Mouse (Mus musculus): ENCODE data around the gene Kel. TPM values are rescaled to one million over a fixed set of nuclear protein-coding genes. Genes with fewer than 3 reads are reported as not detected.

Gene Kel
- 7.4 and 11.1 TPM in 2 replicates for polyA plus RNA-seq (2016; fragmentation: Nextera tagmentation; extraction: Ambion mirVana)

DNA sequence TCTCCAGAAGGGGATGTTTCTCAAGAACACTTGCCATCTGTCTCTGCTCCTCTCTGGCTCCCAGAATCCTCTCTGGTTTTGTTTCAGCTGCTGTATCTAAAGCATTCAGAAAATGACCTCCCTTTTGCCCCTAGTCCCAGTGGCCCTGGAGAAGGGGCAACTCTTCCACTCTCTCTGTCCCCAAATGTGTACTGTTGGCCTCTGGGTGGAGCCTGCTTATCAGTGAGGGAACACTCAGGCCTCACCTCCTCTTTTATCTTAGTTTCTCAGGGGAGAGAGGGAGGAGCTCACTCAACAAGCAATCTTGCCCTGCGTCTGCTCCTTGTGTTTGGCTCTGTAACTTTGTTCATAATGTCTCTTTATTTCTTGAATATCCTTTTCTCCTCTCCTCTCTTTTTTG lies at the start of gene Kel:
Kel (minus strand) TSS at position 217 of the 400 bp plus-strand sequence.
- Histone ChIP-seq H3K4me1 (no peaks in the 10 kb centered on the region), H3K4me2 (replicated peaks) (no peak within 1 kb of the TSS), H3K27ac (no peak within 1 kb of the TSS), H3K9me3 (no peaks in the 10 kb centered on the region), H3K36me3 (no peaks in the 10 kb centered on the region), H3K4me3 (no peak within 1 kb of the TSS), H3K27me3 (no peaks in the 10 kb centered on the region), H3K9ac (no peak within 1 kb of the TSS)
- no peak for ATAC-seq (ENCODE audit: insufficient number of reproducible peaks, insufficient read depth, low FRiP score, low TSS enrichment)
- 48% methylated on average over 1 of the region's 1 CpGs for WGBS

DNA sequence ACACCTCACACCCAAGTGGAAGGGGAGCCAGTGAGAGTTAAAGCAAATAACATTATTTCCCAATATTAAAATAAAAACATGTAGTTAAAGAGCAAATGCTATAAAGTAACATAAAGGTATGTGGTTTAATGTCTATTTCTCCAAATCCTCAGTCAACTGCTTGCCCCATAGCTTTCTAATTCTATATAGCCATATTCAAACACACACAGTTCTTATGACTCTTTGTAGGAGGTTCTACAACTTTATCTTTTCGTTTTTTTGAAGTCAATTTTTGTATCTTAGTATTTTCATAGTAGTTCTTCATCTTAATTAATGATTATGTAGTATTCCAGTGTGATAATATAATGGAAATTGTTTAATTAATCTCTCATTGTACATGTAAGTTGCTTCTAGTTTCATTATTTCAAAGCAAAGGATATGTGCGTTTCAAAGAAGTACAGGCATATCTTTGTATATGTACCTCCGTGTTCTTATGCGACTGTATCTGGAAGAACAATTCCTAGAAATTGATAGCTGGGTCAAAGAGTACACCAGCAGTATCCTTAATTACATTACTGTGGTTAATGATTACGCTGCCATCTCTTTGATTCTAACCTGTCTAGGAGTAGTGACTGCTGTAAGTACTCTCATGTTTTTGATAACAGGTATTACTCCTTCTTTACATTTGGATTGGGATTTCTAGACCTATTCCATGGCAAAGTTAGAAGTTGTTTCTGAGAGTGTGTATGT lies 40.7 kb upstream of the Kel start:
- no peak for ATAC-seq (ENCODE audit: insufficient number of reproducible peaks, insufficient read depth, low FRiP score, low TSS enrichment)

DNA sequence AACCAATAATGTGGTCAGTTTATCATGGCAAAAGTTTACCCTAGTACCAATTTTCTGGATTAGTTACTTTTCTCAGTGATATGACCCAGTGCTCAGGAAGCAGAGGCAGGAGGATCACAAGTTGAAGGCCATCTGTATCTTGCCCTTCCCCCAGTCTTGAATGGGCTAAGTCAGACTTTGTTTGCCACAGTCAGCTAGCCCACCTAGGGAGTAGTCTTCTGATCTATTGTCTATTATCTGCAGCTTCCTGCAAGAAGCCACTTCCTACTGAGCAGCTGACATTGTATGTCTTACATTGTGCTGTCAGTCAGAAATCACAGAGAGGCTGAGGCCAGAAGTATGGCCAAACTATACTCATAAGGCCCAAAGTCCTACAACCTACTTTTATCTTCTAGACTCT lies 37.0 kb upstream of the Kel start:
- no peaks in the 10 kb centered on the region for H3K4me1 ChIP-seq
- no peak overlapping the region for H3K27ac ChIP-seq
- no peak overlapping the region for H3K4me2 ChIP-seq (replicated peaks)
- H3K27me3 ChIP-seq = no peaks in the 10 kb centered on the region
- no peak for ATAC-seq (ENCODE audit: insufficient number of reproducible peaks, insufficient read depth, low FRiP score, low TSS enrichment)
- H3K9me3 ChIP-seq = no peaks in the 10 kb centered on the region
- H3K4me3 ChIP-seq = no peak overlapping the region
- H3K9ac ChIP-seq = no peak overlapping the region
- no peaks in the 10 kb centered on the region for H3K36me3 ChIP-seq

More for the DNA sequence above, 40.7 kb upstream of the Kel start:
- Histone ChIP-seq H3K27ac (no peak overlapping the region), H3K36me3 (no peaks in the 10 kb centered on the region), H3K4me3 (no peak overlapping the region), H3K4me1 (no peaks in the 10 kb centered on the region), H3K4me2 (replicated peaks) (no peak overlapping the region), H3K9me3 (no peaks in the 10 kb centered on the region), H3K9ac (no peak overlapping the region), H3K27me3 (no peaks in the 10 kb centered on the region)
- 69% methylated on average over 5 of the region's 5 CpGs for WGBS

DNA sequence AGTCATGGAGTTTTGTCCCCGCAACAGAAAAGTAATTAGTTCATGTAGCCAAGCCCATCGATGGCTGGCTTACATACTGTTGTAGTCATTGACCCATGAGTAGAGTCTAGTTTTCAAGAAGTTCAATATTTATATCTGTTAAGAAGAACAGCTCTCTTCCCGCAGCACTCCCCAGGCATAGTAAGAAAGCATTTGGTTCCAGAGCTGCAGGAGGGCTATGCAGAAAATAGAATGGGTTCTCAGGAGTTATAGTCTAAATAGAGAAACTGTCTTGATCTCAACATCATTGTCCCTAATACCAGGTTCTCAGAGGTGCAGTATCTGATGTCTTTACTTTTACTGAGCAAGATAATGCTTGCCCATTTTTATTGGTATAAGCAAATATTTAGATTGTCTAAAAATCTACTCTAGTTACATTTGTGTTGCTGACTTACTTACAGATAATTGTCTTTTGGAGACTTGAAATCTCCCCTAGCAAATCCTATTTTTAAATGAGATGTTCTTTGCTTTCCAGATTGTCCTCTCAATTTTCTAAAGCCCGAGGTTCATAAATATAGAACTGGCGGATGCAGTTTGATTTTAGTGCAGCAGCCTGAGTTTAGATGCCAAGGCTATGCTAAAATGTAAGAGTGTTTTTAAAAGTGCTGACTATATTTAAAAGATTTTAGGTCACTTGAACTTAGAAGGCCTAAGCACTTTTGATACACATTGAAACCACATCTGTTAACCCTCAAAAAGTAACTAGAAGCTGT lies 30.8 kb upstream of the Kel start:
- no peak overlapping the region for H3K4me2 ChIP-seq (replicated peaks)
- no peaks in the 10 kb centered on the region for H3K4me1 ChIP-seq
- no peaks in the 10 kb centered on the region for H3K27me3 ChIP-seq
- ATAC-seq (ENCODE audit: insufficient number of reproducible peaks, insufficient read depth, low FRiP score, low TSS enrichment) = no peak
- no peak overlapping the region for H3K27ac ChIP-seq
- 90% methylated on average over 5 of the region's 5 CpGs for WGBS
- no peaks in the 10 kb centered on the region for H3K9me3 ChIP-seq
- H3K36me3 ChIP-seq = no peaks in the 10 kb centered on the region
- H3K4me3 ChIP-seq = no peak overlapping the region
- H3K9ac ChIP-seq = no peak overlapping the region

DNA sequence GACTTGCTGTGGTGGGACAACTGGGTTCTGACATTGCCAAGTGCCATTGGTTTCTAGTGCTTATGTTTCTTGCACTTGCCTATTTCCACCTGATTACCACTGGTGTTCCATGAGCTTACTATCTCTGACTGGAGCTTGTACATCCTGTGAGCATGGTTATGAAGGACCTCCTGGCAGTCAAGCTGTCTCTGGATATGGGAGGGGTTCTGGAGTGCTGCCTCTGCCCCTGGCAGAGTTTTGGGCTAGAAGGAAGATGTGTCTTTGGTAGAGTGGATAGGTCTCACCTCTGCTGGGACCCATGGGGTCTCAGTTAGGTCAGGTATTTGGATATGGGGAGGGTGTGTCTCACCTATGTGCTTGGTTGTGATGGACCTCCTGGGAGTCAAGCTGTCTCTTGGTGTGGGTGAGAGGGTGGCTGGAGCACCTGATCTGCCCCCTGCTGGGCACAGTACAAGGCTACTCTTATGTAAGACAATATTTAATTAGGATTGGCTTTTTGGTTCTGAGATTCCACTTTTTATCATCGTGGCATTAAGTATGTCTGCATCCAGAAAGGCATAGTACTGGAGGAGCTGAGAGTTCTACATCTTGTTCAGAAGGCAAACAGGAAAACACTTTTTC lies 24.0 kb upstream of the Kel start:
- H3K9me3 ChIP-seq = no peaks in the 10 kb centered on the region
- 92% methylated on average over 1 of the region's 1 CpGs for WGBS
- H3K9ac ChIP-seq = no peak overlapping the region
- H3K27me3 ChIP-seq = no peaks in the 10 kb centered on the region
- ATAC-seq (ENCODE audit: insufficient number of reproducible peaks, insufficient read depth, low FRiP score, low TSS enrichment) = no peak
- no peak overlapping the region for H3K4me2 ChIP-seq (replicated peaks)
- no peaks in the 10 kb centered on the region for H3K4me1 ChIP-seq
- H3K27ac ChIP-seq = no peak overlapping the region
- H3K36me3 ChIP-seq = no peaks in the 10 kb centered on the region
- no peak overlapping the region for H3K4me3 ChIP-seq

DNA sequence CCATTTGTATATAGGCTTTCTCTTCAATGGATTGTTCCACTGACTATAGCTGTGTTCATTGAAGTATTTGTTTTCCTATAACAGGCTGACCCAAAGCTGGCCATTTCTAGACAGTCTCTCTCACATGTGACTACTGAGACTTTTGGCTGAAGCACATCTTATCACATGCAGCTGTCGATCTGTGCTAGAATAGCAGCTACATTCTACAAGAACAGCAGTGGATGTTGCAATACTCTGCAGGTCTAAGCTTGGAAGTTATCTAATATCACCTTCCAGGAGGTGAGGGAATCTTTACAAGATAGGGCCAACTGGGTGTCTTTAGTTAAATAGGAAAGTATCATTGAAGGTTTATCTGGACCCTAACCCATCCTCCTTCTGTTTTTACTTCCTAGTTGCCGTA lies 17.3 kb upstream of the Kel start:
- H3K4me2 ChIP-seq (replicated peaks) = no peak overlapping the region
- no peaks in the 10 kb centered on the region for H3K4me1 ChIP-seq
- no peaks in the 10 kb centered on the region for H3K9me3 ChIP-seq
- no peaks in the 10 kb centered on the region for H3K36me3 ChIP-seq
- no peaks in the 10 kb centered on the region for H3K27me3 ChIP-seq
- no peak overlapping the region for H3K4me3 ChIP-seq
- ATAC-seq (ENCODE audit: insufficient number of reproducible peaks, insufficient read depth, low FRiP score, low TSS enrichment) = no peak
- 84% methylated on average over 2 of the region's 2 CpGs for WGBS
- H3K9ac ChIP-seq = no peak overlapping the region
- no peak overlapping the region for H3K27ac ChIP-seq

DNA sequence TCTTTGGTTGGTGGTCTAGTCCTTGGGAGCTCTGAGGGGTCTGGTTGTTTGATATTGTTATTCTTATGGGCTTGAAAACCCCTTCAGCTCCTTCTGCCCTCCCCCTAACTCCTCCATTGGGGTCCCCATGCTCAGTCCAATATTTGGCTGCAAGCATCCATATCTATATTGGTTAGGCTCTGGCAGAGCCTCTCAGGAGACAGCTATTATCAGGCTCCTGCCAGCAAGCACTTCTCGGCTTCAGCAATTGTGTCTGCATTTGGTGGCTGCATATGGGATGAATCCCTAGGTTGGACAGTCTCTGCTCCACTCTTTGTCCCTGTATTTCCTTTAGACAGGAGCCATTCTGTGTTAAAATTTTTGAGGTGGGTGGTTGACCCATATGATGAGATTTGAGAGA lies 6.1 kb upstream of the Kel start:
- Histone ChIP-seq H3K27ac (no peak overlapping the region), H3K4me3 (no peak overlapping the region), H3K4me1 (no peaks in the 10 kb centered on the region), H3K36me3 (no peaks in the 10 kb centered on the region), H3K4me2 (replicated peaks) (no peak overlapping the region), H3K9me3 (no peaks in the 10 kb centered on the region), H3K27me3 (no peaks in the 10 kb centered on the region), H3K9ac (no peak overlapping the region)
- 80% methylated on average over 1 of the region's 1 CpGs for WGBS
- no peak for ATAC-seq (ENCODE audit: insufficient number of reproducible peaks, insufficient read depth, low FRiP score, low TSS enrichment)

DNA sequence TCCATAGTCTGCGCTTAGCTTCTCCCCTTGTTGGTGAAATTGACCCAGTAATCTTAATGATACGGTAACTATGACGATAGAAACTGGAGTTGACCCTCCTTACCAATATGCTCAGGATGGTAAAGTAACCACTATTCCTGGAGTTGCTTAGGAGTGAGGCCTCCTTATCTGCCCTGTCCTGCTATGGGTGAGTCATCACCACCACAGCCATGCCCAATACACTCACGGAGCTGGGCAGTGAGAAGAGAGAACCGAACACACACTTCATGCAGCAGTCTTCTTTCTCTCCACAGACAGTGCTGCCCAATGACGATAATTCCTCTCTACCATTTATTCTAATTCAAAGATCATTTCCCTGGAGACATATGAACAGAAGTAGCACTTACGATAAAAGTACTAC lies 2.1 kb upstream of the Kel start:
- Histone ChIP-seq H3K36me3 (no peaks in the 10 kb centered on the region), H3K4me1 (no peaks in the 10 kb centered on the region), H3K4me2 (replicated peaks) (no peak overlapping the region), H3K27ac (no peak overlapping the region), H3K9me3 (no peaks in the 10 kb centered on the region), H3K4me3 (no peak overlapping the region), H3K9ac (no peak overlapping the region), H3K27me3 (no peaks in the 10 kb centered on the region)
- WGBS = 87% methylated on average over 7 of the region's 7 CpGs
- ATAC-seq (ENCODE audit: insufficient number of reproducible peaks, insufficient read depth, low FRiP score, low TSS enrichment) = no peak

DNA sequence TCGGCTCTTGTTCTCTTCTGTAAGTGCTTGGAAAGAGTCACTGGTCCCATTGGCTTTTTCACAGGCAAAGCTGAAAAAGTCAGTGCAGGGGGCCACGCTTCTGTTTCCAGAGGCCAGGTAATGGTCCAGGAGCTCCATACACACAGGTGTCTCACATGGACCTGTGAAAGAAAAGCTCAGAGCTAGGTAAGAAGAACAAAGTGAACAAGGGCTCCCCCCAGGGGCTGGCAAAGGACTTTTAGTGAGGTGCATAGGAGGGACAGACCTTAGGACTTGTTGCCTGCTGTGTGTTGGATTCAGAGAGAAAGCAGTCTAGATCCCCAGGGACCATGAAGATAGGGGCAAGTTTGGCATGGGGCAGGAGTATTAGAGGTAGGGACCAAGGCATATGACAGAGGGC lies 1.2 kb downstream of the Kel start:
- Histone ChIP-seq H3K36me3 (no peaks in the 10 kb centered on the region), H3K4me1 (no peaks in the 10 kb centered on the region), H3K27me3 (no peaks in the 10 kb centered on the region), H3K4me2 (replicated peaks) (no peak overlapping the region), H3K9me3 (no peaks in the 10 kb centered on the region), H3K27ac (no peak overlapping the region), H3K9ac (no peak overlapping the region), H3K4me3 (no peak overlapping the region)
- no peak for ATAC-seq (ENCODE audit: insufficient number of reproducible peaks, insufficient read depth, low FRiP score, low TSS enrichment)
- 68% methylated on average over 2 of the region's 2 CpGs for WGBS

DNA sequence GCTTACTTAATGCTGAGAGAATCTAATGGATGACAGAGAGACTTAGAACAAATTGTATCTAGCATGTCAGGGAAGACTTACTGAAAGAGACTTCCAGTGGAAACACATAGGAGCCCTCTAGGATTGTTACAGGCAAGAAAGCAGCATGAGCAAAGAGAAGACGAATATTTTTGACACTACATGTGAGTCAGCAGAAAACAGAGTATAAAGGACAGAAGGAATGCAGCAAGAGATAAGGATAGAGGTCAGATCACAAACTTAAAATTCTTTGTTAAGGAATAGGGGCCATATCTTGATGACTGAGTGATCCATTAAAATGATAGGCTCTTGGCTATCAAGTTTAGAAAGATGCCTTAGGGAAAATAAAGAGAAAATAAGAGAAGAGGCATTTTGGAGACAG lies 2.9 kb downstream of the Kel start:
- H3K4me2 ChIP-seq (replicated peaks) = no peak overlapping the region
- no peaks in the 10 kb centered on the region for H3K27me3 ChIP-seq
- no peaks in the 10 kb centered on the region for H3K9me3 ChIP-seq
- no peak overlapping the region for H3K9ac ChIP-seq
- no peak for ATAC-seq (ENCODE audit: insufficient number of reproducible peaks, insufficient read depth, low FRiP score, low TSS enrichment)
- H3K27ac ChIP-seq = no peak overlapping the region
- H3K4me3 ChIP-seq = no peak overlapping the region
- WGBS = 82% methylated on average over 1 of the region's 1 CpGs
- H3K4me1 ChIP-seq = no peaks in the 10 kb centered on the region
- no peaks in the 10 kb centered on the region for H3K36me3 ChIP-seq

DNA sequence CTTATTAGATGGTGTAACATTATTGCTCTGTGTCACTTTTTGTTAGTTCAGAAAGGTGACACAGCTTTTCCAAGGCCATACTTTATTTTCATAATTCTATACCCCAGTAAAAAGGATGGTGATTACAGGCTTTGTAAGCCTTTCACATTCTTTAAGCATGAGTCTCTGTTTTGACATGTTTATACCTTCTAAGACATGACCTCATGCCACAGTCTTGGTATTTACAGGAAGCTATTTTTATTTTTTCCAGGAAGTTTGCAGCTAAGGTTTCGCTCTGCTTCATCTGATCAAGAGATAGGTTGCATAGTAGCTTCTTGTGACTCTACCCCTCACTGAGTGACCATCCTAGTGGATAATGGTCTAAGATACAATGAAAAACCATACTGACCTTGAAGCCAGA lies 9.7 kb downstream of the Kel start:
- whole genome bisulfite sequencing = 84% methylated on average over 1 of the region's 1 CpGs
- Histone ChIP-seq H3K4me1 (no peaks in the 10 kb centered on the region), H3K4me3 (no peak overlapping the region), H3K4me2 (replicated peaks) (no peak overlapping the region), H3K27me3 (no peaks in the 10 kb centered on the region), H3K36me3 (no peaks in the 10 kb centered on the region), H3K9me3 (no peaks in the 10 kb centered on the region), H3K9ac (no peak overlapping the region), H3K27ac (no peak overlapping the region)
- no peak for ATAC-seq (ENCODE audit: insufficient number of reproducible peaks, insufficient read depth, low FRiP score, low TSS enrichment)

DNA sequence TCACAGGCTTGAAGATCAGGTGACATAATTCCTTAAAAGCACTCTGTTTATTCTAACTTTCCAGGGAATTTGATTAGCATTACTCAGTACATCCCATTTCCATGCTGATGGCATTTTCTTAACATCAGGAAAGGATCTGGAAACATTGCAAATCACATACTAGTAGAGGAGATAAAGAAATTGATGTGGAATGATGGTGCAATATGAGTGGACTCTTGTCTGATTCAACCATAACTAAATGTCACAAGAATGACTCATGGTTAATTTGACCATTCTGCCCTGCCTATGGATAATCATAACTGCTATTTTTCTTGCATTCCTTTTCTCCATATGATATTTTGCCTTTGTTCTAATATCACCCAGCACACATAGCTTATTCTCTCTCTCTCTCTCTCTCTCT lies 11.9 kb downstream of the Kel start:
- no peak for ATAC-seq (ENCODE audit: insufficient number of reproducible peaks, insufficient read depth, low FRiP score, low TSS enrichment)
- Histone ChIP-seq H3K4me3 (no peak overlapping the region), H3K4me1 (no peaks in the 10 kb centered on the region), H3K27me3 (no peaks in the 10 kb centered on the region), H3K9ac (no peak overlapping the region), H3K4me2 (replicated peaks) (no peak overlapping the region), H3K36me3 (no peaks in the 10 kb centered on the region), H3K27ac (no peak overlapping the region), H3K9me3 (no peaks in the 10 kb centered on the region)
